Mouse (Mus musculus) megakaryocyte, embryonic 14.5 days (primary cell): ENCODE results near the gene Hoxa2.

Experiments used
- FLI1 ChIP-seq: IDR thresholded peaks from 2 replicates; pipeline ENCODE4 v1.6.1; 2012; ENCODE audit warnings: low read length, inconsistent platforms, mixed read lengths
- GATA1 ChIP-seq: IDR thresholded peaks from 3 replicates; pipeline ENCODE4 v1.6.1; 2012; ENCODE audit warnings: mixed read lengths, low read length, inconsistent platforms, borderline replicate concordance

- TF ChIP-seq GATA1 (no peak), FLI1 (no peak)
These were observed 14.5 kb upstream of the Hoxa2 start for GRCm38 (mm10) chr6:52178918-52179665.
